Mouse (Mus musculus): ENCODE results near the gene Tmem198b.

DNA sequence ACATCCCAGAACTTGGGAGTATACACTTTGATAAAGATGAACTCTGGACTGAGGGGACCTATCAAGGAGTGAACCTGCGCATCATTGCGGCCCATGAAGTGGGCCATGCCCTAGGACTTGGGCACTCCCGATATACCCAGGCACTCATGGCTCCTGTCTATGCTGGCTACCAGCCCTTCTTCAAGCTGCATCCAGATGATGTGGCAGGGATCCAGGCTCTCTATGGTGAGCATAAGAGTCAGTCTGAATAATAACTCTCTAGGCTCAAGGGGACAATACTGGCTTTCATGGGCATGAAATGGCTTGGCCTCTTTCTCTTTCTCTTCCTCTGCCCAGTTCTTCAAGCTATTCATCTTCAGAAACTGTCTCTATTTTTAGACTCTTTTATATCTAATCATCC, 8.6 kb downstream of the Tmem198b start:
- TF ChIP-seq CTCF (IDR thresholded peaks at IDR 0.05; ENCODE audit: control insufficient read depth, insufficient read depth, low read length) (no peak), POLR2A (IDR thresholded peaks at IDR 0.05; ENCODE audit: borderline replicate concordance, control insufficient read depth, low read depth, low read length) (no peak)

Data from bone marrow, adult 2 months (tissue).